Mouse (Mus musculus) bone marrow macrophage, adult 2 months (primary cell): ENCODE measurements around the gene Gm21987. TPM values are rescaled to one million over a fixed set of nuclear protein-coding genes. Genes with fewer than 3 reads are reported as not detected.
"Not testable (repeated sequence)": the region's sequence is repeated elsewhere in the genome, so short reads cannot be mapped to it uniquely, and the experiment has no call there.

Experiments
- H3K27ac ChIP-seq: 2 replicates; pipeline ENCODE4 v1.5.1; 2012; ENCODE audit warnings: low read depth, low read length; ENCODE audit not compliant: insufficient read depth
- H3K4me1 ChIP-seq: 2 replicates; pipeline ENCODE4 v1.6.1; 2012; ENCODE audit warnings: low read length; ENCODE audit not compliant: control insufficient read depth, insufficient read depth
- H3K4me3 ChIP-seq: 2 replicates; pipeline ENCODE4 v1.5.1; 2012; ENCODE audit warnings: mild to moderate bottlenecking, low read length, moderate library complexity; ENCODE audit not compliant: insufficient read depth
- CTCF ChIP-seq: IDR thresholded peaks from 2 replicates; pipeline ENCODE4 v1.5.1; 2012; ENCODE audit warnings: low read depth, mild to moderate bottlenecking, low read length, moderate library complexity
- POLR2A ChIP-seq: IDR thresholded peaks from 2 replicates; pipeline ENCODE4 v1.6.1; 2012; ENCODE audit warnings: mild to moderate bottlenecking, low read depth, low read length, borderline replicate concordance
- polyA plus RNA-seq: library from polyadenylated mRNA; stranded (reverse); fragments of >200 nt; gene quantifications from 2 replicates; pipeline ENCODE4 v1.2.4, GENCODE M21; 2012; ENCODE audit not compliant: missing spikeins, insufficient read depth, insufficient read length

The Gm21987 gene
- polyA plus RNA-seq, 1 experiment = not detected

- no peak overlapping the region for H3K4me3 ChIP-seq
- no peak for TF ChIP-seq POLR2A
- TF ChIP-seq CTCF = no peak
- H3K27ac ChIP-seq = no peak overlapping the region
- H3K4me1 ChIP-seq = no peaks in the 10 kb centered on the region
These were observed 27.8 kb upstream of the Gm21987 start for GRCm38 (mm10) chr16:38319087-38319486.

- Histone ChIP-seq H3K27ac (no peak overlapping the region), H3K4me3 (no peak overlapping the region), H3K4me1 (no peaks in the 10 kb centered on the region)
- TF ChIP-seq CTCF (0 out of 2 replicates have a peak, but pooled peaks have one; percentile 24), POLR2A (no peak)
These were observed 25.3 kb upstream of the Gm21987 start for GRCm38 (mm10) chr16:38321452-38321935.

GRCm38 (mm10) chr16:38324311-38324710, 22.5 kb upstream of the Gm21987 start:
- no peak for TF ChIP-seq CTCF
- TF ChIP-seq POLR2A = no peak
- Histone ChIP-seq H3K27ac (no peak overlapping the region), H3K4me3 (no peak overlapping the region), H3K4me1 (no peaks in the 10 kb centered on the region)

GRCm38 (mm10) chr16:38326778-38327397, 20.0 kb upstream of the Gm21987 start:
- Histone ChIP-seq H3K4me1 (no peaks in the 10 kb centered on the region), H3K27ac (no peak overlapping the region), H3K4me3 (no peak overlapping the region)
- TF ChIP-seq POLR2A = no peak
- no peak for TF ChIP-seq CTCF

GRCm38 (mm10) chr16:38329340-38329739, 17.5 kb upstream of the Gm21987 start:
- H3K4me3 ChIP-seq = no peak overlapping the region
- TF ChIP-seq POLR2A (no peak), CTCF (peak; percentile 28; the same call in 1 of the 2 replicates)
- no peaks in the 10 kb centered on the region for H3K4me1 ChIP-seq
- no peak overlapping the region for H3K27ac ChIP-seq

- H3K4me1 ChIP-seq = no peaks in the 10 kb centered on the region
- H3K4me3 ChIP-seq = no peak overlapping the region
- TF ChIP-seq POLR2A = no peak
- no peak for TF ChIP-seq CTCF
- H3K27ac ChIP-seq = no peak overlapping the region
These were observed 12.4 kb upstream of the Gm21987 start for GRCm38 (mm10) chr16:38334431-38334830.

- H3K4me3 ChIP-seq, H3K27ac ChIP-seq: not testable (repeated sequence)
These were observed 8.8 kb upstream of the Gm21987 start for GRCm38 (mm10) chr16:38338077-38338476.

GRCm38 (mm10) chr16:38341396-38342324, 5.2 kb upstream of the Gm21987 start, which contains the start of gene Maats1:
TSS of gene Maats1 (minus strand) at chr16:38342143.
- Histone ChIP-seq H3K4me1 (peaks cover 4% of the 10 kb centered on the region), H3K27ac (no peak within 1 kb of the TSS), H3K4me3 (peak within 1 kb of the TSS; percentile 3; the same call in 1 of the 2 replicates)
- TF ChIP-seq POLR2A (no peak), CTCF (no peak)

More at GRCm38 (mm10) chr16:38338077-38338476, 8.8 kb upstream of the Gm21987 start:
- not testable (repeated sequence) for H3K4me1 ChIP-seq

- TF ChIP-seq POLR2A (no peak), CTCF (no peak)
- H3K27ac ChIP-seq = no peak overlapping the region
- H3K4me1 ChIP-seq = peaks cover 7% of the 10 kb centered on the region
- no peak overlapping the region for H3K4me3 ChIP-seq
These were observed 1.7 kb upstream of the Gm21987 start for GRCm38 (mm10) chr16:38344941-38345725.

GRCm38 (mm10) chr16:38347588-38347987, 748 bp downstream of the Gm21987 start:
- TF ChIP-seq POLR2A (no peak), CTCF (no peak)
- H3K27ac ChIP-seq = peak overlapping the region; percentile 15; the same call in 1 of the 2 replicates
- peak overlapping the region; percentile 70 for H3K4me3 ChIP-seq
- peaks cover 5% of the 10 kb centered on the region for H3K4me1 ChIP-seq
